Mouse (Mus musculus): ENCODE measurements around the gene Nfia. TPM values are rescaled to one million over a fixed set of nuclear protein-coding genes. Genes with fewer than 3 reads are reported as not detected.

Nfia gene
- polyA plus RNA-seq, 1 experiment from 2014 or later: 9.9 TPM

DNA sequence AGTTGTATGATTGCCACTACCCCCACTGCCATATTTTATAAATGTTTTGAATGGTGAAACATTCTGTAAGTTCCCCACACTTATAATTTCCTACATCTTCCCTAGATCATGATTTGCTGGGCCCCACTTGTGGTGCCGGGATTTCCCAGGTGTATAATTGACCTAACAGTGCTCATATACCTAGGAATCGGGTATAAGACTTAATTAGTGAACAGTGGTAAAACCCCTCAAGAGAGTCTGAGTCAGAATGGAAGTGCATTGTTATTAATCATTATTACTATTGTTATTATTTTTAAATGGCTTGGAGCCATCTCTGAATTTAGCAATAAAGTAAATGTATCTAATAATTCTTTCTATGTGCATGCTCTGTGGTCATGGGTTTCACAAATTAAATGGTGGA, 147.2 kb downstream of the Nfia start:
- peak overlapping the region; percentile 68 for H3K4me2 ChIP-seq (ENCODE audit: low read depth, low read length)
- ATAC-seq (no peak), DNase-seq (no peak)
- no peaks in the 10 kb centered on the region for H3K27me3 ChIP-seq (ENCODE audit: insufficient read depth, low read length)
- 80% methylated on average over 2 of the region's 2 CpGs for WGBS (ENCODE audit: insufficient replicate concordance)
- TF ChIP-seq CTCF (IDR thresholded peaks at IDR 0.05; ENCODE audit: low read depth) (no peak), EP300 (IDR thresholded peaks at IDR 0.05; ENCODE audit: low read depth) (no peak)
- no peaks in the 10 kb centered on the region for H3K9me3 ChIP-seq (ENCODE audit: low read length)
- H3K36me3 ChIP-seq (replicated peaks; ENCODE audit: insufficient read depth, low read length): no peaks in the 10 kb centered on the region
- no peak overlapping the region for H3K4me3 ChIP-seq (ENCODE audit: low read depth, low read length)
- H3K4me1 ChIP-seq (ENCODE audit: insufficient read depth): peaks cover 17% of the 10 kb centered on the region
- no peak overlapping the region; the same call in 1 of the 2 replicates for H3K9ac ChIP-seq (replicated peaks)
- H3K27ac ChIP-seq (ENCODE audit: low read depth): peak overlapping the region; percentile 76

DNA sequence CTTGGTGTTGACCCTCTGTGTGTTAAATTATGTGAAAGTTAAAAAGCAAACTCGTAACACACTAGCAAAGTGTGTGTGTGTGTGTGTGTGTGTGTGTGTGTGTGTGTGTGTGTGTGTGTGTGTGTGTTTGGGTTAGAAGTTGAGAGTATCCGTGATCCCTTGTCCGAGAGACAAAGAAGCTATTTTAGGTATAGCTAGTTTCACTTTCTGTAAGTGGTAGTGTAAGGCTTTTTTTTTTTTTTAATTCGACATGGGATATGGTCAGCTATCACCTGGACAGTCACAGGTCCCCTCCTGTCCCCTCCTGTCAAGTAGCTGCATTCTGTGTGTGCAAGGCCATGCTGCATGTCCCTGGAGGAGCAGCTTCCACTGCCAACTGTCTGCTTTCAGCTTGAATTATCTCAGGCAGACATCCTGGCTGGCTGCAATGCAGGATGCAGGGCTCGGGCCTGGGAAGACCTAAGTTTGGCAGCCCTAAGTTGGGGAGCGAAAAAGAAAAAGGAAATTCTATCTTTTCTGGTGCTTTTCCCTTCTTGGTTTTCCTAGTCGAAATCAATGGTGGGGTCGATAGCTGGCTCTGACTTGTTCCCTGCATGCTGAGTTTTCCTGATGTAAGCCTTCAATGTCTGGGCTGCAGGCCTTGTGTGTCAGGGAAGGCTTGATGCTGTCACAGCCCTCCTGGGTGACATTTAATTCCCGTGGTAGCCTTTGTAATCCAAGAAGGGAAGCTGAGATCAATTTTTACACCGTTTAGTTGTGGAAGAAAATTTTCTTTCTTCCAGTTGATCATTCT, 147.9 kb downstream of the Nfia start:
- Histone ChIP-seq H3K27ac (ENCODE audit: low read depth) (peak overlapping the region; percentile 76), H3K4me1 (ENCODE audit: insufficient read depth) (peaks cover 24% of the 10 kb centered on the region), H3K9me3 (ENCODE audit: low read length) (no peaks in the 10 kb centered on the region), H3K27me3 (ENCODE audit: insufficient read depth, low read length) (no peaks in the 10 kb centered on the region), H3K4me3 (ENCODE audit: low read depth, low read length) (peak overlapping the region; percentile 24; the same call in 1 of the 2 replicates), H3K36me3 (replicated peaks; ENCODE audit: insufficient read depth, low read length) (no peaks in the 10 kb centered on the region), H3K4me2 (ENCODE audit: low read depth, low read length) (peak overlapping the region; percentile 68), H3K9ac (replicated peaks) (peak overlapping the region; percentile 53)
- peak; percentile 28 for DNase-seq
- ATAC-seq: no peak
- 51% methylated on average over 10 of the region's 10 CpGs for WGBS (ENCODE audit: insufficient replicate concordance)
- TF ChIP-seq EP300 (IDR thresholded peaks at IDR 0.05; ENCODE audit: low read depth) (no peak), CTCF (IDR thresholded peaks at IDR 0.05; ENCODE audit: low read depth) (no peak)

DNA sequence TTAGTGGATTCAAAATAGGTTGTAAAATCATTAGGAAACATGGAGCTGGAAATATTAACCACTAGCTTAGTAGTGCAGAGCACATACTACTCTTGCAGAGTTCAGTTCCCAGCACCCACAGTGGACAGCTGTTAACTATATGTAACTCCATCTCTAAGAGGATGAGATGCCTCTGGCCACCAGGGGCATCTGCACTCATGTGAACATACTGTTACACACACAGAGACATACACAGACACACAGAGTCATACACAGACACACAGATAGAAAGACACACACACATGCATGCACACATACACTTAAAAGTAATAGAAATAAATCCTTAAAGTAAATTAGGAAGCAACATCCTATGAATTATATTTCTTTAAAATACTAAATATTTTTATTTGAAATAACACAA, 149.1 kb downstream of the Nfia start:
- no peak for ATAC-seq
- H3K27ac ChIP-seq (ENCODE audit: low read depth): no peak overlapping the region

DNA sequence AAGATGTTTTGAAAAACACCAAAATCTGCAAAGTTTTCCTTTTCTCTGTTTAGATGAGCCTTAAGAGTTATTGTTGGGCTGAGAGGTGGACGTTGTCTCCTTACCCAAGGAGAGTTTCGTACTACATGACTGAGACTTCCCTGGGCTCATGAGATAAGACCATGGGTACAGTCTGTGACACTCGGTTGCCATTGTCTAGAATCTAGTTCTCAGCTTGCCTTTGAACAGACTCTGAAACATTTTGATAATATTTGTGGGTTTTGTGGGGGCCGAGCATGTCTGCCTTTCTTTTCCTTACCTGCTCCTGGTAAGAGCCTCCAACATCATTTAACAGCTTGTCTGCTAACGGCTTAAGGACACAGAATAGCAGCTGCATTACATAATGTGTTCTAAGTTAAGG, 150.7 kb downstream of the Nfia start:
- ATAC-seq (peak; percentile 84), DNase-seq (no peak)
- Histone ChIP-seq H3K36me3 (replicated peaks; ENCODE audit: insufficient read depth, low read length) (no peaks in the 10 kb centered on the region), H3K27me3 (ENCODE audit: insufficient read depth, low read length) (no peaks in the 10 kb centered on the region), H3K4me2 (ENCODE audit: low read depth, low read length) (peak overlapping the region; percentile 44), H3K4me3 (ENCODE audit: low read depth, low read length) (no peak overlapping the region), H3K9ac (replicated peaks) (no peak overlapping the region), H3K9me3 (ENCODE audit: low read length) (no peaks in the 10 kb centered on the region), H3K27ac (ENCODE audit: low read depth) (peak overlapping the region; percentile 66), H3K4me1 (ENCODE audit: insufficient read depth) (peaks cover 34% of the 10 kb centered on the region)
- 50% methylated on average over 5 of the region's 5 CpGs for WGBS (ENCODE audit: insufficient replicate concordance)
- TF ChIP-seq CTCF (IDR thresholded peaks at IDR 0.05; ENCODE audit: low read depth) (no peak), EP300 (IDR thresholded peaks at IDR 0.05; ENCODE audit: low read depth) (peak; percentile 96)

More for the DNA sequence above, 149.1 kb downstream of the Nfia start:
- H3K9ac ChIP-seq (replicated peaks): no peak overlapping the region
- peaks cover 28% of the 10 kb centered on the region for H3K4me1 ChIP-seq (ENCODE audit: insufficient read depth)
- H3K27me3 ChIP-seq (ENCODE audit: insufficient read depth, low read length): no peaks in the 10 kb centered on the region
- H3K36me3 ChIP-seq (replicated peaks; ENCODE audit: insufficient read depth, low read length): no peaks in the 10 kb centered on the region
- no peak overlapping the region for H3K4me2 ChIP-seq (ENCODE audit: low read depth, low read length)
- no peaks in the 10 kb centered on the region for H3K9me3 ChIP-seq (ENCODE audit: low read length)
- TF ChIP-seq EP300 (IDR thresholded peaks at IDR 0.05; ENCODE audit: low read depth) (no peak), CTCF (IDR thresholded peaks at IDR 0.05; ENCODE audit: low read depth) (peak; percentile 43)
- no peak overlapping the region for H3K4me3 ChIP-seq (ENCODE audit: low read depth, low read length)
- no peak for DNase-seq

DNA sequence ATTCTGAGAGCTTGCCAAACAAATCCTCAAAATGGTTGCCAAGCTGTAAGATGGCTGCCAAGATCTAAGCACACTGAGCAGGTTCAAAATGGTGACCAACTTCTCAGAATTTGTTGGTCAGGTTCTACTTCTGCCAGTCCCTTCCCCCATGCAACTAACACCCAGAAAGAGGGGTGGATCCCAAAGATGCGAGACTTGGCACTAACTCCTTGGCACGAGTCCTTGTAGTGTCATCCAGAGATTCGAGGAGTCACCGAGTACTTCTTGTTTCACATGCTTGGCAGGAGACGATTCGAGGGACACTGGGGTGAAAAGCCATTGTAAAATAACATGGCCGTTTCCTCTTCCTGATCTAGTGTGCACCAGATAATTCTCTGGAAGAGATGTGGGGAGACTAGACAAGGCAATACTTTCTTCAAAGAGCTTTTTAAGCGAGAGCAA, 151.4 kb downstream of the Nfia start:
- Histone ChIP-seq H3K27me3 (ENCODE audit: insufficient read depth, low read length) (no peaks in the 10 kb centered on the region), H3K4me3 (ENCODE audit: low read depth, low read length) (no peak overlapping the region), H3K9ac (replicated peaks) (no peak overlapping the region), H3K4me1 (ENCODE audit: insufficient read depth) (peaks cover 34% of the 10 kb centered on the region), H3K36me3 (replicated peaks; ENCODE audit: insufficient read depth, low read length) (no peaks in the 10 kb centered on the region), H3K9me3 (ENCODE audit: low read length) (no peaks in the 10 kb centered on the region), H3K4me2 (ENCODE audit: low read depth, low read length) (peak overlapping the region; percentile 15; the same call in 1 of the 2 replicates), H3K27ac (ENCODE audit: low read depth) (peak overlapping the region; percentile 66)
- peak; percentile 43 for DNase-seq
- peak; percentile 59 for ATAC-seq
- 51% methylated on average over 8 of the region's 8 CpGs for WGBS (ENCODE audit: insufficient replicate concordance)
- TF ChIP-seq CTCF (IDR thresholded peaks at IDR 0.05; ENCODE audit: low read depth) (no peak), EP300 (IDR thresholded peaks at IDR 0.05; ENCODE audit: low read depth) (peak; percentile 71)

DNA sequence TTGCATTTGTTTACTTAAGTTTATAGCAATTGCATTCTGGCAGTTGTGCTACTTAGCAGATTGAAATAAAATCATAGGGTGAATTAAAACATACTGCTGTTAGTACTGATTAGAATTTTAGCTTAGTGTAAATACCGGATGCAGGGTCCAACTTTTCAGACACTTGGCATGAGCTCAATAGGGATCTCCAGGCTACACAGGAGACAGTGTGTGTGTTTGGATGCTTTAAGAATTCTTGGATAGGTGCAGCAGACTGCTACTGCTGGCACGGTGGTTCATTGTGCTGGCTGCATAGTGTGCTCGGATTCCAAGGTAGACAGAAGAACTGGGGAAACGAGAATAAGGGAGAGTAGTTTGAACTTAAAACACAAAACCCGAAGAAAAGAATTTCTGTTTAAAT, 151.9 kb downstream of the Nfia start:
- Histone ChIP-seq H3K27me3 (ENCODE audit: insufficient read depth, low read length) (no peaks in the 10 kb centered on the region), H3K4me3 (ENCODE audit: low read depth, low read length) (no peak overlapping the region), H3K9ac (replicated peaks) (no peak overlapping the region), H3K27ac (ENCODE audit: low read depth) (0 out of 2 replicates have a peak overlapping the region, but pooled peaks have one; percentile 26), H3K4me2 (ENCODE audit: low read depth, low read length) (peak overlapping the region; percentile 15; the same call in 1 of the 2 replicates), H3K36me3 (replicated peaks; ENCODE audit: insufficient read depth, low read length) (no peaks in the 10 kb centered on the region), H3K4me1 (ENCODE audit: insufficient read depth) (peaks cover 31% of the 10 kb centered on the region), H3K9me3 (ENCODE audit: low read length) (no peaks in the 10 kb centered on the region)
- TF ChIP-seq EP300 (IDR thresholded peaks at IDR 0.05; ENCODE audit: low read depth): no peak
- TF ChIP-seq CTCF (IDR thresholded peaks at IDR 0.05; ENCODE audit: low read depth): no peak
- WGBS (ENCODE audit: insufficient replicate concordance): 75% methylated on average over 5 of the region's 5 CpGs
- ATAC-seq: no peak
- no peak for DNase-seq
